Mouse (Mus musculus) E14TG2a.4 (cell line): ENCODE data around the gene Cmtm1.

Experiments used
- CTCF ChIP-seq: conservative IDR thresholded peaks from 2 replicates; pipeline ENCODE4 v1.5.1; 2014; ENCODE audit warnings: low read length
- NANOG ChIP-seq: IDR thresholded peaks from 2 replicates; pipeline ENCODE4 v1.6.1; 2014; ENCODE audit warnings: borderline replicate concordance, low read length, mixed read lengths
- POU5F1 ChIP-seq: IDR thresholded peaks from 2 replicates; pipeline ENCODE4 v1.6.1; 2014; ENCODE audit warnings: low read length, borderline replicate concordance

GRCm38 (mm10) chr8:104247908-104248275 is 62.1 kb downstream of the Cmtm1 start:
- TF ChIP-seq CTCF (no peak), POU5F1 (no peak), NANOG (no peak)
